Mouse (Mus musculus) limb, embryonic 11.5 days (tissue): ENCODE data around the gene Foxred1. TPM values are rescaled to one million over a fixed set of nuclear protein-coding genes. Genes with fewer than 3 reads are reported as not detected.

Experiments used
- polyA plus RNA-seq: library from polyadenylated mRNA; unstranded; fragments of >200 nt; fragmentation: Nextera tagmentation; extraction: Ambion mirVana; gene quantifications from 2 replicates; pipeline ENCODE4 v1.2.1, GENCODE M21; 2014

Gene Foxred1
- polyA plus RNA-seq, 1 experiment from 2014 or later, result 35.7 TPM

Other genes starting within 250 kb of the Foxred1 start
- gene St3gal4, start 91.8 kb downstream of the Foxred1 start, polyA plus RNA-seq, result 23.8 and 25.6 TPM in 2 replicates
- gene Dcps, start 35.0 kb downstream of the Foxred1 start, polyA plus RNA-seq, result 87.7 and 90.3 TPM in 2 replicates
- gene Srpr, start 10.9 kb downstream of the Foxred1 start, polyA plus RNA-seq, result 108 and 115 TPM in 2 replicates
- 18.1 and 19.1 TPM in 2 replicates for gene Tirap, start 10.8 kb downstream of the Foxred1 start, polyA plus RNA-seq
- 63.0 and 64.9 TPM in 2 replicates for gene Fam118b, start 56.8 kb upstream of the Foxred1 start, polyA plus RNA-seq
- 37.4 and 38.5 TPM in 2 replicates for gene Rpusd4, start 56.8 kb upstream of the Foxred1 start, polyA plus RNA-seq
- gene Cdon, start 210.1 kb upstream of the Foxred1 start, polyA plus RNA-seq, result 10.9 and 11.8 TPM in 2 replicates